Mouse (Mus musculus): ENCODE measurements around the gene Crybg1. TPM values are rescaled to one million over a fixed set of nuclear protein-coding genes. Genes with fewer than 3 reads are reported as not detected.

Crybg1 gene
- total RNA-seq, 1 experiment = 2.5 TPM

- no peak for DNase-seq (ENCODE audit: low read depth, low spot score)
- no peaks in the 10 kb centered on the region for H3K9me3 ChIP-seq (ENCODE audit: control insufficient read depth, insufficient read depth, low read depth, low read length)
- in situ Hi-C loops (cut with MboI; ENCODE audit: low sequenced_read_pairs in 2 of 2, unreplicated experiment in 2 of 2) = loop anchor here in 1 of 2 experiments (25.0 kb wide), 1 partner anchor 329 kb away; the partner anchor contains the start of gene Cd24a
- H3K4me3 ChIP-seq (ENCODE audit: insufficient read depth in 1 of 2, low read depth in 1 of 2, low read length in 2 of 2, poor library complexity in 1 of 2, severe bottlenecking in 1 of 2) = no peak overlapping the region
- H3K27ac ChIP-seq (ENCODE audit: insufficient read depth, low read depth, low read length, poor library complexity, severe bottlenecking) = no peak overlapping the region
- H3K36me3 ChIP-seq (ENCODE audit: control insufficient read depth, insufficient read depth, low read length, poor library complexity, severe bottlenecking) = peaks cover 6% of the 10 kb centered on the region; the same call in 1 of the 2 replicates
- no peak overlapping the region for H3K9ac ChIP-seq (ENCODE audit: insufficient read depth, low read depth, low read length, poor library complexity, severe bottlenecking)
- H3K4me1 ChIP-seq (ENCODE audit: control insufficient read depth in 2 of 2, insufficient read depth in 2 of 2, low read length in 2 of 2, poor library complexity in 1 of 2) = peaks cover 0 to 6% of the 10 kb centered on the region in 2 experiments; a peak in 1 of 4 replicates
- TF ChIP-seq MAFK (IDR thresholded peaks at IDR 0.05; ENCODE audit: insufficient read depth, low read depth, low read length) = no peak
These were observed 231.9 kb downstream of the Crybg1 start for GRCm38 (mm10) chr10:43916737-43917136.

GRCm38 (mm10) chr10:43916181-43916580 lies 232.5 kb downstream of the Crybg1 start:
- in situ Hi-C loops (cut with MboI; ENCODE audit: low sequenced_read_pairs in 2 of 2, unreplicated experiment in 2 of 2) = loop anchor here in 1 of 2 experiments (25.0 kb wide), 1 partner anchor 329 kb away; the partner anchor contains the start of gene Cd24a
- DNase-seq (ENCODE audit: low read depth, low spot score) = no peak
- Histone ChIP-seq H3K9me3 (ENCODE audit: control insufficient read depth, insufficient read depth, low read depth, low read length) (no peaks in the 10 kb centered on the region), H3K36me3 (ENCODE audit: control insufficient read depth, insufficient read depth, low read length, poor library complexity, severe bottlenecking) (peaks cover 6% of the 10 kb centered on the region; the same call in 1 of the 2 replicates), H3K27ac (ENCODE audit: insufficient read depth, low read depth, low read length, poor library complexity, severe bottlenecking) (no peak overlapping the region), H3K4me3 (ENCODE audit: insufficient read depth in 1 of 2, low read depth in 1 of 2, low read length in 2 of 2, poor library complexity in 1 of 2, severe bottlenecking in 1 of 2) (no peak overlapping the region), H3K4me1 (ENCODE audit: control insufficient read depth in 2 of 2, insufficient read depth in 2 of 2, low read length in 2 of 2, poor library complexity in 1 of 2) (peaks cover 0 to 6% of the 10 kb centered on the region in 2 experiments; a peak in 1 of 4 replicates), H3K9ac (ENCODE audit: insufficient read depth, low read depth, low read length, poor library complexity, severe bottlenecking) (no peak overlapping the region)
- TF ChIP-seq ZNF384 (IDR thresholded peaks at IDR 0.05; ENCODE audit: low read depth, low read length) (no peak), CHD2 (IDR thresholded peaks at IDR 0.05; ENCODE audit: low read depth, low read length) (no peak), HCFC1 (IDR thresholded peaks at IDR 0.05; ENCODE audit: borderline replicate concordance, insufficient read depth, low read length) (no peak), ZC3H11A (IDR thresholded peaks at IDR 0.05; ENCODE audit: borderline replicate concordance, low read depth, low read length) (no peak), MAFK (IDR thresholded peaks at IDR 0.05; ENCODE audit: insufficient read depth, low read depth, low read length) (no peak)

- in situ Hi-C loops (cut with MboI; ENCODE audit: low sequenced_read_pairs in 2 of 2, unreplicated experiment in 2 of 2) = loop anchor here in 1 of 2 experiments (25.0 kb wide), 1 partner anchor 325 kb away; the partner anchor contains the start of gene Cd24a
- no peak overlapping the region for H3K4me3 ChIP-seq (ENCODE audit: insufficient read depth in 1 of 2, low read depth in 1 of 2, low read length in 2 of 2, poor library complexity in 1 of 2, severe bottlenecking in 1 of 2)
- no peak overlapping the region for H3K9ac ChIP-seq (ENCODE audit: insufficient read depth, low read depth, low read length, poor library complexity, severe bottlenecking)
- peaks cover 0 to 6% of the 10 kb centered on the region in 2 experiments; a peak in 1 of 4 replicates for H3K4me1 ChIP-seq (ENCODE audit: control insufficient read depth in 2 of 2, insufficient read depth in 2 of 2, low read length in 2 of 2, poor library complexity in 1 of 2)
- H3K9me3 ChIP-seq (ENCODE audit: control insufficient read depth, insufficient read depth, low read depth, low read length) = no peaks in the 10 kb centered on the region
- TF ChIP-seq MAFK (IDR thresholded peaks at IDR 0.05; ENCODE audit: insufficient read depth, low read depth, low read length) = no peak
- TF ChIP-seq ZNF384 (IDR thresholded peaks at IDR 0.05; ENCODE audit: low read depth, low read length) = no peak
- no peak for TF ChIP-seq ZC3H11A (IDR thresholded peaks at IDR 0.05; ENCODE audit: borderline replicate concordance, low read depth, low read length)
- TF ChIP-seq CHD2 (IDR thresholded peaks at IDR 0.05; ENCODE audit: low read depth, low read length) = no peak
- no peak for TF ChIP-seq HCFC1 (IDR thresholded peaks at IDR 0.05; ENCODE audit: borderline replicate concordance, insufficient read depth, low read length)
- H3K36me3 ChIP-seq (ENCODE audit: control insufficient read depth, insufficient read depth, low read length, poor library complexity, severe bottlenecking) = peaks cover 6% of the 10 kb centered on the region; the same call in 1 of the 2 replicates
- DNase-seq (ENCODE audit: low read depth, low spot score) = no peak
- no peak overlapping the region for H3K27ac ChIP-seq (ENCODE audit: insufficient read depth, low read depth, low read length, poor library complexity, severe bottlenecking)
These were observed 236.4 kb downstream of the Crybg1 start for GRCm38 (mm10) chr10:43912236-43912635.

- no peak overlapping the region for H3K4me3 ChIP-seq (ENCODE audit: insufficient read depth in 1 of 2, low read depth in 1 of 2, low read length in 2 of 2, poor library complexity in 1 of 2, severe bottlenecking in 1 of 2)
- no peak overlapping the region for H3K27ac ChIP-seq (ENCODE audit: insufficient read depth, low read depth, low read length, poor library complexity, severe bottlenecking)
- in situ Hi-C loops (cut with MboI; ENCODE audit: low sequenced_read_pairs in 2 of 2, unreplicated experiment in 2 of 2) = loop anchor here in 1 of 2 experiments (25.0 kb wide), 1 partner anchor 324 kb away; the partner anchor contains the start of gene Cd24a
- no peak for DNase-seq (ENCODE audit: low read depth, low spot score)
- 0 out of 2 replicates have a peak overlapping the region, but pooled peaks have one; percentile 37 for H3K9ac ChIP-seq (ENCODE audit: insufficient read depth, low read depth, low read length, poor library complexity, severe bottlenecking)
- H3K4me1 ChIP-seq (ENCODE audit: control insufficient read depth in 2 of 2, insufficient read depth in 2 of 2, low read length in 2 of 2, poor library complexity in 1 of 2) = peaks cover 0 to 6% of the 10 kb centered on the region in 2 experiments; a peak in 1 of 4 replicates
- no peaks in the 10 kb centered on the region for H3K9me3 ChIP-seq (ENCODE audit: control insufficient read depth, insufficient read depth, low read depth, low read length)
- TF ChIP-seq CHD2 (IDR thresholded peaks at IDR 0.05; ENCODE audit: low read depth, low read length) (no peak), ZNF384 (IDR thresholded peaks at IDR 0.05; ENCODE audit: low read depth, low read length) (no peak), MAFK (IDR thresholded peaks at IDR 0.05; ENCODE audit: insufficient read depth, low read depth, low read length) (no peak)
- H3K36me3 ChIP-seq (ENCODE audit: control insufficient read depth, insufficient read depth, low read length, poor library complexity, severe bottlenecking) = peaks cover 6% of the 10 kb centered on the region; the same call in 1 of the 2 replicates
These were observed 237.8 kb downstream of the Crybg1 start for GRCm38 (mm10) chr10:43910873-43911142.
